Mouse (Mus musculus) adrenal gland, postnatal 10 days (tissue): ENCODE measurements around the gene Pcf11. TPM values are rescaled to one million over a fixed set of nuclear protein-coding genes. Genes with fewer than 3 reads are reported as not detected.

Source experiments
- DNase-seq: peaks from one replicate; pipeline ENCODE4 v3.0.0; 2021; ENCODE audit warnings: mixed read lengths
- total RNA-seq, 2 experiments: library from RNA; stranded (reverse); gene quantifications; 2 replicates each; pipeline ENCODE4 v1.2.3; 2021

Pcf11 gene
- total RNA-seq, 2 experiments from 2014 or later, result 45.5 to 60.2 TPM

- peak; percentile 95 for DNase-seq
Observed at GRCm38 (mm10) chr7:92637021-92637625, 32.6 kb downstream of the Pcf11 start, which contains the start of gene Ankrd42. Ankrd42 (minus strand) TSS chr7:92637142.

GRCm38 (mm10) chr7:92636295-92637011, 33.3 kb downstream of the Pcf11 start:
- DNase-seq, result no peak

GRCm38 (mm10) chr7:92630167-92630566, 39.6 kb downstream of the Pcf11 start:
- peak; percentile 19 for DNase-seq

GRCm38 (mm10) chr7:92624488-92624887, 45.2 kb downstream of the Pcf11 start:
- DNase-seq, result no peak

- no peak for DNase-seq
Observed at GRCm38 (mm10) chr7:92610830-92611229, 58.9 kb downstream of the Pcf11 start.

GRCm38 (mm10) chr7:92604961-92605360, 64.8 kb downstream of the Pcf11 start:
- DNase-seq, result peak; percentile 21

Other genes starting within 250 kb of the Pcf11 start
- gene Ccdc90b, start 108.8 kb downstream of the Pcf11 start, total RNA-seq, result 10 to 100 TPM; 38.6 to 39.0 TPM
- 1 to 10 TPM; 6.5 to 6.9 TPM for gene Ankrd42, start 32.8 kb downstream of the Pcf11 start, total RNA-seq
- gene Rab30, start 71.7 kb upstream of the Pcf11 start, total RNA-seq, result 1 to 10 TPM; 7.9 to 10.0 TPM
- gene Ddias, start 204.3 kb upstream of the Pcf11 start, total RNA-seq, result 1 to 10 TPM; 1.7 to 3.4 TPM
- gene Prcp, start 204.5 kb upstream of the Pcf11 start, total RNA-seq, result 10 to 100 TPM; 34.2 to 39.0 TPM